Mouse (Mus musculus): ENCODE data around the gene Luzp4. TPM values are rescaled to one million over a fixed set of nuclear protein-coding genes. Genes with fewer than 3 reads are reported as not detected.
"Not testable (repeated sequence)": the region's sequence is repeated elsewhere in the genome, so short reads cannot be mapped to it uniquely, and the experiment has no call there.

Gene Luzp4
- not detected in 2 replicates for polyA plus RNA-seq (2015; fragmentation: Nextera tagmentation; extraction: Ambion mirVana)

DNA sequence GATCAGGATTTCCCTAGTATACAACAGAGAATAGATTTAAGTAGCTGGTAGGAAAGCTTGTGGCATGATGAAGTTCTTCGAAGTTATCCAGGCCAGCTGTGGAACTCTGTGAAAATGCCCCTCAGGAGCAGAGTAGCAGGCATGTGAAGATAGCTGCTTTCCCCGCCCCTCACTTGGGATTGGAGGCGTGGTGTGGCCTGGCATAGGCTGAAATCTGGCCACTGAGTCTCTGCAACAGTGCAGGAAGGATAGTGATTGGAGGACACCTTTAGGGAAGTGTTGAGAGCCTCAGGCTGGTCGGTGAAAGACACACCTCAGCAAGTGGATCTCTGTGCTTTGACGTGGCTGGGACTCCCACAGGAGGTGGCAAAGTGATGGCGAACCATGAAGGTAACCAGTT, at the start of gene Luzp4:
Gene Luzp4 (plus strand): TSS at position 301 of the 400 bp plus-strand sequence.
- H3K9me3 ChIP-seq (replicated peaks); H3K27me3 ChIP-seq; ATAC-seq (ENCODE audit: insufficient number of reproducible peaks, low FRiP score, low TSS enrichment, low read depth); H3K9ac ChIP-seq; H3K27ac ChIP-seq (replicated peaks); H3K36me3 ChIP-seq; H3K4me1 ChIP-seq; H3K4me2 ChIP-seq (replicated peaks); H3K4me3 ChIP-seq (replicated peaks): not testable (repeated sequence)
- WGBS: 82% methylated on average over 5 of the region's 6 CpGs

DNA sequence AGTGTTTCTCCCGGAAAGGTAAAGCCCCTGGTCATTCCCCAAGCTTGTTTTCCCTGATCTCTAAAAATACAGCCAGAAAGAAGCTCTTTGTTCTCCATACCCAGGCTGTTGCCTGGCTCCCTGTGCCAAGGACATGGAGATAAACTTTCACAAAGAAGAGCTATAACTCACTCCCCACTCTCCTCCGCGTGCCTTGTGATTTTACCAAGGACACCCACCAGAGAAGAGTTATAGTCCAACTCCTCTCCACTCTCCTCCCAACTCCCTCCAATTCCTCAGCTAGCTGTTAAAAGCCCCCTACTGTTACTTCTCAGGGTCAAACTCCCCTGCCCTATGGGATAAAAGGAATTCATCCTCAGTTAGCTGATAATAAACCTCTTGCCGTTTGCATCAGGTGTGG, 15.6 kb upstream of the Luzp4 start:
- not testable (repeated sequence) for H3K4me1 ChIP-seq; ATAC-seq (ENCODE audit: insufficient number of reproducible peaks, low FRiP score, low TSS enrichment, low read depth); H3K27me3 ChIP-seq; H3K27ac ChIP-seq (replicated peaks); H3K4me3 ChIP-seq (replicated peaks); H3K9ac ChIP-seq; H3K9me3 ChIP-seq (replicated peaks); H3K4me2 ChIP-seq (replicated peaks); H3K36me3 ChIP-seq
- 90% methylated on average over 4 of the region's 4 CpGs for WGBS

Other genes with a start within 250 kb of the Luzp4 start
- gene Gm8334, start 242.5 kb upstream of the Luzp4 start, polyA plus RNA-seq (2015; fragmentation: Nextera tagmentation; extraction: Ambion mirVana): not detected in 2 replicates
- not detected in 2 replicates for gene Gm15127, start 194.0 kb upstream of the Luzp4 start, polyA plus RNA-seq (2015; fragmentation: Nextera tagmentation; extraction: Ambion mirVana)
- not detected in 2 replicates for gene Ott, start 216.6 kb downstream of the Luzp4 start, polyA plus RNA-seq (2015; fragmentation: Nextera tagmentation; extraction: Ambion mirVana)